Mouse (Mus musculus): ENCODE data around the gene Fxyd7.

- no peak for TF ChIP-seq CTCF (IDR thresholded peaks at IDR 0.05; ENCODE audit: insufficient read depth, low read depth, low read length)
- no peak for TF ChIP-seq POLR2A (IDR thresholded peaks at IDR 0.05; ENCODE audit: insufficient read depth, low read depth, low read length)
Observed at GRCm38 (mm10) chr7:31052636-31053434, 1.6 kb upstream of the Fxyd7 start.
